Mouse (Mus musculus) urinary bladder, adult 18-20 months (tissue): ENCODE results near the gene Ufsp1.

ENCODE experiments used
- DNase-seq, 2 experiments: peaks; one replicate each; pipeline ENCODE4 v3.0.0; 2022; ENCODE audit warnings: low spot score in 2 of 2, mixed read lengths in 2 of 2

The Ufsp1 gene

GRCm38 (mm10) chr5:137295296-137295695 is 867 bp downstream of the Ufsp1 start:
- no peak for DNase-seq

- DNase-seq = no peak
Measured at GRCm38 (mm10) chr5:137295712-137296111, 1.3 kb downstream of the Ufsp1 start.

GRCm38 (mm10) chr5:137297126-137297525 is 2.7 kb downstream of the Ufsp1 start:
- no peak for DNase-seq

GRCm38 (mm10) chr5:137299240-137299639 is 4.8 kb downstream of the Ufsp1 start:
- DNase-seq = no peak

GRCm38 (mm10) chr5:137301253-137301652 is 6.8 kb downstream of the Ufsp1 start:
- no peak for DNase-seq

GRCm38 (mm10) chr5:137303609-137304008 is 9.2 kb downstream of the Ufsp1 start:
- no peak for DNase-seq

GRCm38 (mm10) chr5:137304165-137304564 is 9.7 kb downstream of the Ufsp1 start:
- no peak for DNase-seq

GRCm38 (mm10) chr5:137304816-137305215 is 10.4 kb downstream of the Ufsp1 start:
- DNase-seq = no peak

- no peak for DNase-seq
Measured at GRCm38 (mm10) chr5:137305822-137306221, 11.4 kb downstream of the Ufsp1 start.

GRCm38 (mm10) chr5:137306439-137307005 is 12.1 kb downstream of the Ufsp1 start:
- no peak for DNase-seq

GRCm38 (mm10) chr5:137307071-137307912 is 12.9 kb downstream of the Ufsp1 start, which contains the start of gene Srrt:
Gene Srrt, minus strand, starts transcription at chr5:137307674.
- DNase-seq = peak; percentile 77 to 85

- DNase-seq = no peak
Measured at GRCm38 (mm10) chr5:137308356-137308755, 13.9 kb downstream of the Ufsp1 start.

- no peak for DNase-seq
Measured at GRCm38 (mm10) chr5:137313466-137314192, 19.2 kb downstream of the Ufsp1 start.

GRCm38 (mm10) chr5:137314193-137315083 is 20.0 kb downstream of the Ufsp1 start, which contains the start of gene Trip6:
Gene Trip6, minus strand, starts transcription at chr5:137314404.
- DNase-seq = peak; percentile 84 to 86

- DNase-seq = no peak
Measured at GRCm38 (mm10) chr5:137315084-137315903, 20.9 kb downstream of the Ufsp1 start.

GRCm38 (mm10) chr5:137317361-137317760 is 22.9 kb downstream of the Ufsp1 start:
- DNase-seq = no peak

- no peak for DNase-seq
Measured at GRCm38 (mm10) chr5:137318570-137318969, 24.1 kb downstream of the Ufsp1 start.

- DNase-seq = no peak
Measured at GRCm38 (mm10) chr5:137320996-137321395, 26.6 kb downstream of the Ufsp1 start.

- DNase-seq = no peak
Measured at GRCm38 (mm10) chr5:137330910-137331309, 36.5 kb downstream of the Ufsp1 start.

- DNase-seq = no peak
Measured at GRCm38 (mm10) chr5:137332857-137333511, 38.6 kb downstream of the Ufsp1 start.
